Mouse (Mus musculus) ES-Bruce4 (cell line): Measurements from ENCODE around the gene Agbl4. TPM values are rescaled to one million over a fixed set of nuclear protein-coding genes. Genes with fewer than 3 reads are reported as not detected.

ENCODE experiments used
- H3K27ac ChIP-seq: 2 replicates; pipeline ENCODE4 v1.5.1; 2012; ENCODE audit warnings: low read length, inconsistent platforms; ENCODE audit not compliant: insufficient read depth
- H3K27me3 ChIP-seq: 2 replicates; pipeline ENCODE4 v1.6.1; 2012; ENCODE audit warnings: mild to moderate bottlenecking, low read length, inconsistent platforms; ENCODE audit not compliant: control insufficient read depth, poor library complexity, insufficient read depth, severe bottlenecking
- H3K36me3 ChIP-seq: 2 replicates; pipeline ENCODE4 v1.6.1; 2012; ENCODE audit warnings: inconsistent platforms, mild to moderate bottlenecking, low read length, moderate library complexity; ENCODE audit not compliant: control insufficient read depth, poor library complexity, insufficient read depth, severe bottlenecking
- H3K4me1 ChIP-seq: one replicate; pipeline ENCODE4 v1.8.1; 2011; ENCODE audit warnings: low read length; ENCODE audit not compliant: control insufficient read depth, insufficient read depth
- H3K4me3 ChIP-seq: 2 replicates; pipeline ENCODE4 v1.5.1; 2011; ENCODE audit warnings: low read depth, mild to moderate bottlenecking, low read length
- H3K9ac ChIP-seq: 2 replicates; pipeline ENCODE4 v1.6.1; 2012; ENCODE audit warnings: low read depth, mild to moderate bottlenecking, inconsistent platforms; ENCODE audit not compliant: poor library complexity, severe bottlenecking
- H3K9me3 ChIP-seq: replicated peaks from 2 replicates; pipeline ENCODE4 v1.6.1; 2012; ENCODE audit warnings: mild to moderate bottlenecking, low read length, inconsistent platforms; ENCODE audit not compliant: control insufficient read depth, poor library complexity, insufficient read depth, severe bottlenecking
- POLR2A ChIP-seq: IDR thresholded peaks from one replicate; pipeline ENCODE4 v1.8.1; 2011; ENCODE audit warnings: low read length; ENCODE audit not compliant: insufficient read depth
- polyA plus RNA-seq: library from polyadenylated mRNA; stranded (reverse); fragments of >200 nt; gene quantifications from 2 replicates; pipeline ENCODE4 v1.2.4, GENCODE M21; 2011; ENCODE audit warnings: low read depth; ENCODE audit not compliant: missing spikeins, insufficient read depth, insufficient read length

Agbl4 gene
- polyA plus RNA-seq, 1 experiment = not detected

GRCm38 (mm10) chr4:111704975-111705374 is 1307.5 kb downstream of the Agbl4 start:
- TF ChIP-seq POLR2A = no peak
- H3K27me3 ChIP-seq = no peaks in the 10 kb centered on the region
- H3K27ac ChIP-seq = no peak overlapping the region
- no peak overlapping the region for H3K4me3 ChIP-seq
- no peak overlapping the region for H3K9ac ChIP-seq
- no peaks in the 10 kb centered on the region for H3K9me3 ChIP-seq
- H3K4me1 ChIP-seq = no peaks in the 10 kb centered on the region
- H3K36me3 ChIP-seq = no peaks in the 10 kb centered on the region

Other genes starting within 250 kb of the Agbl4 start
- gene Elavl4, start 45.8 kb upstream of the Agbl4 start, polyA plus RNA-seq = 2.4 and 3.8 TPM in 2 replicates